Mouse (Mus musculus) midbrain, postnatal 0 days (tissue): Measurements from ENCODE around the gene Arl1. TPM values are rescaled to one million over a fixed set of nuclear protein-coding genes. Genes with fewer than 3 reads are reported as not detected.
"Not testable (repeated sequence)": the region's sequence is repeated elsewhere in the genome, so short reads cannot be mapped to it uniquely, and the experiment has no call there.

Source experiments
- ATAC-seq: fragments of 200-750 bp; cut with Nextera tagmentation; 2 replicates; pipeline ENCODE4 v1.8.0; 2017; ENCODE audit warnings: moderate number of reproducible peaks, mild to moderate bottlenecking, moderate TSS enrichment, moderate library complexity; ENCODE audit not compliant: low FRiP score
- DNase-seq: peaks from one replicate; pipeline ENCODE4 v3.0.0-alpha.2; 2015; ENCODE audit warnings: low spot score
- H3K27ac ChIP-seq: fragments of 300-500 bp; sonication (generic); 2 replicates; pipeline ENCODE4 v1.5.1; 2014; ENCODE audit warnings: low read depth, mild to moderate bottlenecking, low read length, mixed read lengths
- H3K27me3 ChIP-seq: fragments of 300-500 bp; sonication (generic); 2 replicates; pipeline ENCODE4 v1.6.1; 2014; ENCODE audit warnings: low read length, control low read depth, mixed read lengths; ENCODE audit not compliant: insufficient read depth
- H3K36me3 ChIP-seq: fragments of 300-500 bp; sonication (generic); 2 replicates; pipeline ENCODE4 v1.6.1; 2014; ENCODE audit warnings: low read length, control low read depth, mixed read lengths; ENCODE audit not compliant: insufficient read depth
- H3K4me1 ChIP-seq: fragments of 300-500 bp; sonication (generic); 2 replicates; pipeline ENCODE4 v1.6.1; 2014; ENCODE audit warnings: mild to moderate bottlenecking, control low read depth, antibody characterized with exemption, low read length, mixed read lengths; ENCODE audit not compliant: insufficient read depth
- H3K4me2 ChIP-seq: fragments of 300-500 bp; sonication (generic); 2 replicates; pipeline ENCODE4 v1.6.1; 2014; ENCODE audit warnings: low read depth, mild to moderate bottlenecking, low read length, mixed read lengths; ENCODE audit not compliant: poor library complexity, severe bottlenecking
- H3K4me3 ChIP-seq: fragments of 300-500 bp; sonication (generic); 2 replicates; pipeline ENCODE4 v1.5.1; 2014; ENCODE audit warnings: low read depth, mild to moderate bottlenecking, low read length, moderate library complexity
- H3K9ac ChIP-seq: fragments of 300-500 bp; sonication (generic); replicated peaks from 2 replicates; pipeline ENCODE4 v1.6.1; 2014; ENCODE audit warnings: mild to moderate bottlenecking, low read length, moderate library complexity, mixed read lengths; ENCODE audit not compliant: poor library complexity, severe bottlenecking
- H3K9me3 ChIP-seq: fragments of 300-500 bp; sonication (generic); 2 replicates; pipeline ENCODE4 v1.6.1; 2016; ENCODE audit warnings: low read length, control low read depth
- CTCF ChIP-seq: IDR thresholded peaks from 2 replicates; pipeline ENCODE4 v1.5.1; 2016; ENCODE audit warnings: antibody characterized with exemption, mild to moderate bottlenecking
- WGBS: fragments of 180-500 bp; shearing (Covaris S2); extraction: QIAGEN DNeasy Blood & Tissue Kit; methylation state at CpG from one replicate; pipeline ENCODE4 v1.1.7; 2014; 5-methylcytosine and 5-hydroxymethylcytosine counted together
- polyA plus RNA-seq: library from polyadenylated mRNA; unstranded; fragments of >200 nt; fragmentation: Nextera tagmentation; extraction: Ambion mirVana; gene quantifications from 2 replicates; pipeline ENCODE4 v1.2.1, GENCODE M21; 2015
- total RNA-seq: library from RNA; depleted of rRNA; stranded (reverse); fragments of >200 nt; gene quantifications from 2 replicates; pipeline ENCODE4 v1.2.3, GENCODE M21; 2014

Gene Arl1
- total and polyA plus RNA-seq, 2 experiments from 2014 or later = 81.4 to 169 TPM

- H3K9ac ChIP-seq = no peak overlapping the region
- WGBS = 98% methylated on average over 7 of the region's 7 CpGs
Observed at GRCm38 (mm10) chr10:88769676-88770075, 39.0 kb downstream of the Arl1 start.

GRCm38 (mm10) chr10:88772965-88773364 is 42.3 kb downstream of the Arl1 start:
- WGBS = 79% methylated on average over 5 of the region's 5 CpGs
- peaks cover 42% of the 10 kb centered on the region for H3K36me3 ChIP-seq

More at GRCm38 (mm10) chr10:88769676-88770075, 39.0 kb downstream of the Arl1 start:
- Histone ChIP-seq H3K27me3 (no peaks in the 10 kb centered on the region), H3K4me2 (no peak overlapping the region), H3K4me1 (no peaks in the 10 kb centered on the region), H3K9me3 (no peaks in the 10 kb centered on the region), H3K27ac (no peak overlapping the region), H3K4me3 (no peak overlapping the region), H3K36me3 (peaks cover 60% of the 10 kb centered on the region)
- no peak for TF ChIP-seq CTCF
- no peak for ATAC-seq
- DNase-seq = no peak

GRCm38 (mm10) chr10:88776206-88776605 is 45.5 kb downstream of the Arl1 start:
- Histone ChIP-seq H3K27me3 (no peaks in the 10 kb centered on the region), H3K4me2 (no peak overlapping the region), H3K9me3 (no peaks in the 10 kb centered on the region), H3K4me3 (no peak overlapping the region), H3K36me3 (peaks cover 31% of the 10 kb centered on the region), H3K4me1 (no peaks in the 10 kb centered on the region), H3K27ac (no peak overlapping the region), H3K9ac (no peak overlapping the region)
- TF ChIP-seq CTCF = no peak
- WGBS = 91% methylated on average over 6 of the region's 6 CpGs
- DNase-seq (no peak), ATAC-seq (no peak)

More at GRCm38 (mm10) chr10:88772965-88773364, 42.3 kb downstream of the Arl1 start:
- not testable (repeated sequence) for H3K9ac ChIP-seq, H3K4me3 ChIP-seq, H3K27ac ChIP-seq, ATAC-seq, H3K4me1 ChIP-seq, H3K9me3 ChIP-seq, DNase-seq, H3K27me3 ChIP-seq, H3K4me2 ChIP-seq

GRCm38 (mm10) chr10:88780716-88781115 is 50.1 kb downstream of the Arl1 start:
- TF ChIP-seq CTCF = no peak
- Histone ChIP-seq H3K4me1 (no peaks in the 10 kb centered on the region), H3K9ac (no peak overlapping the region), H3K4me3 (no peak overlapping the region), H3K27me3 (no peaks in the 10 kb centered on the region), H3K36me3 (peaks cover 30% of the 10 kb centered on the region), H3K27ac (no peak overlapping the region), H3K4me2 (no peak overlapping the region), H3K9me3 (no peaks in the 10 kb centered on the region)
- 90% methylated on average over 4 of the region's 4 CpGs for WGBS
- ATAC-seq = no peak
- DNase-seq = no peak

- not testable (repeated sequence) for H3K9me3 ChIP-seq, ATAC-seq, H3K27me3 ChIP-seq
Observed at GRCm38 (mm10) chr10:88783135-88783534, 52.5 kb downstream of the Arl1 start.

GRCm38 (mm10) chr10:88783941-88784340 is 53.3 kb downstream of the Arl1 start:
- WGBS = 96% methylated on average over 5 of the region's 5 CpGs
- DNase-seq (no peak), ATAC-seq (no peak)
- Histone ChIP-seq H3K36me3 (peaks cover 31% of the 10 kb centered on the region), H3K4me3 (no peak overlapping the region), H3K27ac (no peak overlapping the region), H3K9me3 (no peaks in the 10 kb centered on the region), H3K4me2 (no peak overlapping the region), H3K9ac (no peak overlapping the region), H3K27me3 (no peaks in the 10 kb centered on the region), H3K4me1 (no peaks in the 10 kb centered on the region)
- TF ChIP-seq CTCF = no peak

More at GRCm38 (mm10) chr10:88783135-88783534, 52.5 kb downstream of the Arl1 start:
- H3K4me2 ChIP-seq, H3K4me1 ChIP-seq, H3K27ac ChIP-seq, H3K9ac ChIP-seq, H3K4me3 ChIP-seq, DNase-seq: not testable (repeated sequence)
- H3K36me3 ChIP-seq = peaks cover 32% of the 10 kb centered on the region
- WGBS = 95% methylated on average over 2 of the region's 2 CpGs
